Mouse (Mus musculus): Measurements from ENCODE around the gene Eid2. TPM values are rescaled to one million over a fixed set of nuclear protein-coding genes. Genes with fewer than 3 reads are reported as not detected.

Eid2 gene
- polyA plus RNA-seq, 1 experiment from 2014 or later: 3.1 TPM

GRCm38 (mm10) chr7:28280630-28281029 is 12.9 kb downstream of the Eid2 start:
- H3K4me3 ChIP-seq (ENCODE audit: low read depth, low read length): no peak overlapping the region
- 78% methylated on average over 7 of the region's 7 CpGs for WGBS
- H3K9ac ChIP-seq (ENCODE audit: low read depth, low read length): no peak overlapping the region
- H3K4me1 ChIP-seq (replicated peaks; ENCODE audit: control insufficient read depth, insufficient read depth, low read length): 0 out of 2 replicates have a peak, but pooled peaks cover 5% of the 10 kb centered on the region
- H3K27ac ChIP-seq (ENCODE audit: low read depth, low read length): no peak overlapping the region
- no peaks in the 10 kb centered on the region for H3K9me3 ChIP-seq (ENCODE audit: control insufficient read depth)
- no peaks in the 10 kb centered on the region for H3K27me3 ChIP-seq (replicated peaks; ENCODE audit: control insufficient read depth, insufficient read depth, low read length)
- no peak for ATAC-seq
- TF ChIP-seq CTCF (IDR thresholded peaks at IDR 0.05; ENCODE audit: low read depth): no peak
- H3K4me2 ChIP-seq (replicated peaks; ENCODE audit: low read depth): no peak overlapping the region
- no peaks in the 10 kb centered on the region for H3K36me3 ChIP-seq (ENCODE audit: control insufficient read depth, insufficient read depth)

GRCm38 (mm10) chr7:28290165-28290564 is 22.5 kb downstream of the Eid2 start:
- peaks cover 57% of the 10 kb centered on the region for H3K27me3 ChIP-seq (replicated peaks; ENCODE audit: control insufficient read depth, insufficient read depth, low read length)
- H3K4me2 ChIP-seq (replicated peaks; ENCODE audit: low read depth): peak overlapping the region; percentile 60
- no peak for ATAC-seq
- peaks cover 5% of the 10 kb centered on the region; the same call in 1 of the 2 replicates for H3K4me1 ChIP-seq (replicated peaks; ENCODE audit: control insufficient read depth, insufficient read depth, low read length)
- peak; percentile 24 for TF ChIP-seq CTCF (IDR thresholded peaks at IDR 0.05; ENCODE audit: low read depth)
- H3K27ac ChIP-seq (ENCODE audit: low read depth, low read length): no peak overlapping the region
- H3K9ac ChIP-seq (ENCODE audit: low read depth, low read length): no peak overlapping the region
- H3K9me3 ChIP-seq (ENCODE audit: control insufficient read depth): no peaks in the 10 kb centered on the region
- WGBS: 1% methylated on average over 18 of the region's 18 CpGs
- H3K36me3 ChIP-seq (ENCODE audit: control insufficient read depth, insufficient read depth): no peaks in the 10 kb centered on the region
- H3K4me3 ChIP-seq (ENCODE audit: low read depth, low read length): peak overlapping the region; percentile 31

- Histone ChIP-seq H3K27me3 (replicated peaks; ENCODE audit: control insufficient read depth, insufficient read depth, low read length) (peaks cover 58% of the 10 kb centered on the region), H3K9ac (ENCODE audit: low read depth, low read length) (peak within 1 kb of the TSS; percentile 22; the same call in 1 of the 2 replicates), H3K36me3 (ENCODE audit: control insufficient read depth, insufficient read depth) (no peaks in the 10 kb centered on the region), H3K4me1 (replicated peaks; ENCODE audit: control insufficient read depth, insufficient read depth, low read length) (peaks cover 5% of the 10 kb centered on the region; the same call in 1 of the 2 replicates), H3K27ac (ENCODE audit: low read depth, low read length) (no peak within 1 kb of the TSS), H3K4me3 (ENCODE audit: low read depth, low read length) (peak within 1 kb of the TSS; percentile 31), H3K9me3 (ENCODE audit: control insufficient read depth) (no peaks in the 10 kb centered on the region), H3K4me2 (replicated peaks; ENCODE audit: low read depth) (peak within 1 kb of the TSS; percentile 60)
- WGBS: under 1% methylated on average over 52 of the region's 52 CpGs
- no peak; the same call in 1 of the 2 replicates for ATAC-seq
- peak; percentile 41; the same call in 1 of the 2 replicates for TF ChIP-seq CTCF (IDR thresholded peaks at IDR 0.05; ENCODE audit: low read depth)
Observed at GRCm38 (mm10) chr7:28290638-28291590, 23.2 kb downstream of the Eid2 start, which contains the start of gene Selenov. Selenov (minus strand) TSS chr7:28291186.

- no peak overlapping the region for H3K9ac ChIP-seq (ENCODE audit: low read depth, low read length)
- TF ChIP-seq CTCF (IDR thresholded peaks at IDR 0.05; ENCODE audit: low read depth): no peak
- H3K27me3 ChIP-seq (replicated peaks; ENCODE audit: control insufficient read depth, insufficient read depth, low read length): peaks cover 67% of the 10 kb centered on the region
- H3K27ac ChIP-seq (ENCODE audit: low read depth, low read length): no peak overlapping the region
- H3K4me2 ChIP-seq (replicated peaks; ENCODE audit: low read depth): peak overlapping the region; percentile 80
- H3K9me3 ChIP-seq (ENCODE audit: control insufficient read depth): no peaks in the 10 kb centered on the region
- 4% methylated on average over 44 of the region's 63 CpGs for WGBS
- no peaks in the 10 kb centered on the region for H3K36me3 ChIP-seq (ENCODE audit: control insufficient read depth, insufficient read depth)
- H3K4me1 ChIP-seq (replicated peaks; ENCODE audit: control insufficient read depth, insufficient read depth, low read length): peaks cover 8% of the 10 kb centered on the region; the same call in 1 of the 2 replicates
- peak; percentile 22; the same call in 1 of the 2 replicates for ATAC-seq
- H3K4me3 ChIP-seq (ENCODE audit: low read depth, low read length): peak overlapping the region; percentile 41
Observed at GRCm38 (mm10) chr7:28294481-28294880, 26.8 kb downstream of the Eid2 start.

- H3K4me2 ChIP-seq (replicated peaks; ENCODE audit: low read depth): peak overlapping the region; percentile 32; the same call in 1 of the 2 replicates
- H3K9ac ChIP-seq (ENCODE audit: low read depth, low read length): no peak overlapping the region
- peaks cover 52% of the 10 kb centered on the region for H3K27me3 ChIP-seq (replicated peaks; ENCODE audit: control insufficient read depth, insufficient read depth, low read length)
- H3K4me1 ChIP-seq (replicated peaks; ENCODE audit: control insufficient read depth, insufficient read depth, low read length): 0 out of 2 replicates have a peak, but pooled peaks cover 3% of the 10 kb centered on the region
- ATAC-seq: peak; percentile 23; the same call in 1 of the 2 replicates
- no peaks in the 10 kb centered on the region for H3K9me3 ChIP-seq (ENCODE audit: control insufficient read depth)
- H3K4me3 ChIP-seq (ENCODE audit: low read depth, low read length): no peak overlapping the region
- no peaks in the 10 kb centered on the region for H3K36me3 ChIP-seq (ENCODE audit: control insufficient read depth, insufficient read depth)
- TF ChIP-seq CTCF (IDR thresholded peaks at IDR 0.05; ENCODE audit: low read depth): peak; percentile 76
- 23% methylated on average over 43 of the region's 43 CpGs for WGBS
- H3K27ac ChIP-seq (ENCODE audit: low read depth, low read length): no peak overlapping the region
Observed at GRCm38 (mm10) chr7:28298837-28299625, 31.4 kb downstream of the Eid2 start.
